ENCODE assay signal across 8 mouse cellular contexts in the genomic region with DNA sequence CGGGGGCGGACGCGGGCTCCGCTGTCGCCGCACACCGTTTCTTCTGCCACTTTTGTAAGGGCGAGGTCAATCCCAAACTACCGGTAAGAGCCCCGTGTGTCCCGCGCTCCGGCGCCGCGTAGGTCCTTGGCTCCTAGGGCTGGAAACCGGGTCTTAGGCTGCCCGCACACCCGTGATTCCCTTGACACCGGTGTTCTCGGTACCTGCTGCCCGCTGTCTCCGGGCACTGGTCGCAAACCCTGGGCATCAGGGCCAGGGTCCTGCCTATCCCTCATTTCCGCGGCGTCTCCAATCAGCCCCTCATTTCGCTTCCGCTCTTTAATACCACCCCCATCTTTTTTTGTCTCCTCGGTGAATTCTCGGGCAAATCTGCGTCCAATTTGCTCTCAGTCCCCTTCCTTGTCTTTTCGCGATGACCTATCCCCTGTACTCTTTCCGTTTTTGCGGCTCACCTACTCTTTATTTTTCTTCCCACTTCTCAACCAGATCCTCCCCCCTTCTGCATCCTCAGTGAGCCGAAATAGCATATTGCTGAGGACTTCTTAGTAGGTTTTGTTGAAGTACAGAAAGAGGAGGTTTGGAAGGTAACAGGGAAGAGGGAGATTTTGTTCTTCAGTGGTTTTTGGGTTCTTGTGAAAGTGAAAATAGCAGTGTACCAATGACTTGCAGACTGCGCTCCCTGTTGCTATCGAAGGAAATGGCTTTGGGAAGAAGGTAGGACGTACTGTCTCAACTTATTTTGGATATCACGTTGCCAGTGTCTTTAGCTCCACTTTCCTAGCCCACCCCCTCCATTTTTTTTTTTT. TPM values are rescaled to one million over a fixed set of nuclear protein-coding genes. Genes with fewer than 3 reads are reported as not detected.
DNase-seq lines count a peak whose midpoint lies in the region; ATAC-seq and TF ChIP-seq lines count a peak whose summit lies in the region.

No protein-coding gene starts in this region.

- H3K27me3 ChIP-seq in lung, embryonic 14.5 days (ENCODE audit: insufficient read depth, low read length): no peaks in the 10 kb centered on the region
- no peaks in the 10 kb centered on the region for H3K27me3 ChIP-seq in forebrain, embryonic 16.5 days (replicated peaks; ENCODE audit: control insufficient read depth, insufficient read depth, low read length)
- H3K27me3 ChIP-seq in liver, embryonic 11.5 days (replicated peaks; ENCODE audit: control insufficient read depth, insufficient read depth, low read length): no peaks in the 10 kb centered on the region

- peak overlapping the region; percentile 93 for H3K4me3 ChIP-seq in lung, embryonic 14.5 days (ENCODE audit: low read depth, low read length)
- H3K4me3 ChIP-seq in forebrain, embryonic 16.5 days (replicated peaks; ENCODE audit: low read length): peak overlapping the region; percentile 98
- H3K4me3 ChIP-seq in liver, embryonic 11.5 days (ENCODE audit: low read depth, low read length): peak overlapping the region; percentile 79
- H3K4me3 ChIP-seq in olfactory bulb, adult 2 months (ENCODE audit: insufficient read depth, low read depth, low read length): peak overlapping the region; percentile 74

- peak; percentile 60 for ATAC-seq in lung, embryonic 14.5 days (ENCODE audit: insufficient read depth)
- ATAC-seq in forebrain, embryonic 16.5 days: peak; percentile 45
- peak; percentile 53 for ATAC-seq in liver, embryonic 11.5 days (replicated peaks; ENCODE audit: low FRiP score)

- peak overlapping the region; percentile 82 for H3K9ac ChIP-seq in lung, embryonic 14.5 days
- H3K9ac ChIP-seq in forebrain, embryonic 16.5 days (replicated peaks; ENCODE audit: low read depth, low read length): peak overlapping the region; percentile 87
- peak overlapping the region; percentile 79 for H3K9ac ChIP-seq in liver, embryonic 11.5 days (ENCODE audit: low read depth, low read length)

- peak overlapping the region; percentile 62 for H3K4me2 ChIP-seq in lung, embryonic 14.5 days
- peak overlapping the region; percentile 78 for H3K4me2 ChIP-seq in forebrain, embryonic 16.5 days (ENCODE audit: low read length)
- H3K4me2 ChIP-seq in liver, embryonic 11.5 days: peak overlapping the region; percentile 88

- no peak for TF ChIP-seq CTCF in lung, embryonic 14.5 days (IDR thresholded peaks at IDR 0.05; ENCODE audit: low read depth)
- TF ChIP-seq CTCF in olfactory bulb, adult 2 months (IDR thresholded peaks at IDR 0.05; ENCODE audit: insufficient read depth, low read depth, low read length): no peak

- under 1% methylated on average over 40 of the region's 42 CpGs for WGBS in lung, embryonic 14.5 days
- under 1% methylated on average over 42 of the region's 42 CpGs for WGBS in forebrain, embryonic 16.5 days
- under 1% methylated on average over 41 of the region's 42 CpGs for WGBS in liver, embryonic 11.5 days
- under 1% methylated on average over 42 of the region's 42 CpGs for WGBS in olfactory bulb, adult 2 months

- peaks cover 14% of the 10 kb centered on the region for H3K4me1 ChIP-seq in lung, embryonic 14.5 days (ENCODE audit: insufficient read depth)
- peaks cover 17% of the 10 kb centered on the region for H3K4me1 ChIP-seq in forebrain, embryonic 16.5 days (replicated peaks; ENCODE audit: control insufficient read depth, insufficient read depth, low read length)
- H3K4me1 ChIP-seq in liver, embryonic 11.5 days (replicated peaks; ENCODE audit: control insufficient read depth, insufficient read depth, low read length): peaks cover 25% of the 10 kb centered on the region
- 0 out of 2 replicates have a peak, but pooled peaks cover 3% of the 10 kb centered on the region for H3K4me1 ChIP-seq in olfactory bulb, adult 2 months (ENCODE audit: control insufficient read depth, insufficient read depth, low read length)

- peaks cover 16% of the 10 kb centered on the region for H3K36me3 ChIP-seq in lung, embryonic 14.5 days (ENCODE audit: insufficient read depth)
- H3K36me3 ChIP-seq in forebrain, embryonic 16.5 days (ENCODE audit: control insufficient read depth, insufficient read depth): 0 out of 2 replicates have a peak, but pooled peaks cover 4% of the 10 kb centered on the region
- peaks cover 3% of the 10 kb centered on the region; the same call in 1 of the 2 replicates for H3K36me3 ChIP-seq in liver, embryonic 11.5 days (ENCODE audit: control insufficient read depth, insufficient read depth, low read length)

- DNase-seq in lung, embryonic 14.5 days: peak; percentile 46
- no peak for DNase-seq in lung, postnatal 14 days
- DNase-seq in adipocyte (ENCODE audit: low spot score): peak; percentile 63
- DNase-seq in liver, embryonic 11.5 days (ENCODE audit: low spot score): no peak
- DNase-seq in spleen, adult 18-20 months: no peak
- DNase-seq in thymus, adult 18-20 months: no peak

- no peak for TF ChIP-seq POLR2A in olfactory bulb, adult 2 months (IDR thresholded peaks at IDR 0.05; ENCODE audit: insufficient read depth, low read depth, low read length)

- H3K27ac ChIP-seq in lung, embryonic 14.5 days (ENCODE audit: low read depth): peak overlapping the region; percentile 84
- peak overlapping the region; percentile 75 for H3K27ac ChIP-seq in forebrain, embryonic 16.5 days (ENCODE audit: low read length)
- H3K27ac ChIP-seq in liver, embryonic 11.5 days (ENCODE audit: low read depth, low read length): peak overlapping the region; percentile 77
- H3K27ac ChIP-seq in olfactory bulb, adult 2 months (ENCODE audit: insufficient read depth, low read depth, low read length): peak overlapping the region; percentile 70

- no peaks in the 10 kb centered on the region for H3K9me3 ChIP-seq in lung, embryonic 14.5 days (ENCODE audit: low read depth, low read length)
- no peaks in the 10 kb centered on the region for H3K9me3 ChIP-seq in forebrain, embryonic 16.5 days (ENCODE audit: control insufficient read depth, low read length)
- no peaks in the 10 kb centered on the region for H3K9me3 ChIP-seq in liver, embryonic 11.5 days (ENCODE audit: control insufficient read depth, low read length)

RNA-seq across cellular contexts. Expression of a gene that starts 0.6 kb away (rescaled TPM):
- polyA plus RNA-seq in lung, embryonic 14.5 days (2014; fragmentation: Nextera tagmentation; extraction: Ambion mirVana): 53.7 and 54.2 TPM in 2 replicates
- polyA plus RNA-seq in forebrain, embryonic 16.5 days (2015; fragmentation: Nextera tagmentation; extraction: Ambion mirVana): 59.8 and 65.1 TPM in 2 replicates
- 49.6 and 51.5 TPM in 2 replicates for polyA plus RNA-seq in liver, embryonic 11.5 days (2014; fragmentation: Nextera tagmentation; extraction: Ambion mirVana)
- polyA plus RNA-seq in olfactory bulb, adult 2 months (2012; ENCODE audit: insufficient read depth, insufficient read length, low replicate concordance, missing spikeins): not detected in 2 replicates

RNA-seq across cellular contexts. Expression of a gene that starts 0.6 kb away (rescaled TPM):
- polyA plus RNA-seq in lung, embryonic 14.5 days (2014; fragmentation: Nextera tagmentation; extraction: Ambion mirVana): 33.7 and 34.2 TPM in 2 replicates
- 32.2 and 33.9 TPM in 2 replicates for polyA plus RNA-seq in forebrain, embryonic 16.5 days (2015; fragmentation: Nextera tagmentation; extraction: Ambion mirVana)
- polyA plus RNA-seq in liver, embryonic 11.5 days (2014; fragmentation: Nextera tagmentation; extraction: Ambion mirVana): 41.4 and 44.1 TPM in 2 replicates
- not detected in 2 replicates for polyA plus RNA-seq in olfactory bulb, adult 2 months (2012; ENCODE audit: insufficient read depth, insufficient read length, low replicate concordance, missing spikeins)

RNA-seq across cellular contexts. Expression of a gene that starts 19.7 kb away (rescaled TPM):
- polyA plus RNA-seq in lung, embryonic 14.5 days (2014; fragmentation: Nextera tagmentation; extraction: Ambion mirVana): 7.1 and 8.2 TPM in 2 replicates
- 4.8 and 6.2 TPM in 2 replicates for polyA plus RNA-seq in forebrain, embryonic 16.5 days (2015; fragmentation: Nextera tagmentation; extraction: Ambion mirVana)
- 2.4 and 2.5 TPM in 2 replicates for polyA plus RNA-seq in liver, embryonic 11.5 days (2014; fragmentation: Nextera tagmentation; extraction: Ambion mirVana)
- polyA plus RNA-seq in olfactory bulb, adult 2 months (2012; ENCODE audit: insufficient read depth, insufficient read length, low replicate concordance, missing spikeins): not detected in 2 replicates

RNA-seq across cellular contexts. Expression of a gene that starts 31.8 kb away (rescaled TPM):
- polyA plus RNA-seq in lung, embryonic 14.5 days (2014; fragmentation: Nextera tagmentation; extraction: Ambion mirVana): 44.0 and 49.1 TPM in 2 replicates
- polyA plus RNA-seq in forebrain, embryonic 16.5 days (2015; fragmentation: Nextera tagmentation; extraction: Ambion mirVana): 24.3 and 32.6 TPM in 2 replicates
- 19.6 and 21.1 TPM in 2 replicates for polyA plus RNA-seq in liver, embryonic 11.5 days (2014; fragmentation: Nextera tagmentation; extraction: Ambion mirVana)
- polyA plus RNA-seq in olfactory bulb, adult 2 months (2012; ENCODE audit: insufficient read depth, insufficient read length, low replicate concordance, missing spikeins): not detected in 2 replicates

RNA-seq across cellular contexts. Expression of a gene that starts 58.1 kb away (rescaled TPM):
- polyA plus RNA-seq in lung, embryonic 14.5 days (2014; fragmentation: Nextera tagmentation; extraction: Ambion mirVana): 0.12 and 0.15 TPM in 2 replicates
- polyA plus RNA-seq in forebrain, embryonic 16.5 days (2015; fragmentation: Nextera tagmentation; extraction: Ambion mirVana): 1.2 and 3.5 TPM in 2 replicates
- polyA plus RNA-seq in liver, embryonic 11.5 days (2014; fragmentation: Nextera tagmentation; extraction: Ambion mirVana): 0.32 and 0.40 TPM in 2 replicates
- polyA plus RNA-seq in olfactory bulb, adult 2 months (2012; ENCODE audit: insufficient read depth, insufficient read length, low replicate concordance, missing spikeins): not detected in 2 replicates

Comparison
In these comparisons a context has a peak if more than half of its experiments do, and no peak if none do; other contexts are left out.
1. DNase-seq: peak in lung, embryonic 14.5 days (single experiment) and adipocyte (single experiment); none in lung, postnatal 14 days (single experiment), liver, embryonic 11.5 days (single experiment), spleen, adult 18-20 months (0 of 2) and thymus, adult 18-20 months (0 of 2).
2. RNA of a gene that starts 0.6 kb away (polyA plus RNA-seq): 59.8 to 65.1 TPM in forebrain, embryonic 16.5 days, 53.7 to 54.2 TPM in lung, embryonic 14.5 days and 49.6 to 51.5 TPM in liver, embryonic 11.5 days; not detected in olfactory bulb, adult 2 months; every median in the first group is over 10 times any median in the second.
3. Peak in every context shown above with its lines, with median percentiles within 50 percentile points of each other: ATAC-seq, H3K27ac ChIP-seq, H3K4me2 ChIP-seq, H3K4me3 ChIP-seq and H3K9ac ChIP-seq.